Mouse (Mus musculus) thymus, postnatal 14 days (tissue): ENCODE results near the gene Maneal.

Experiments
- DNase-seq: peaks from one replicate; pipeline ENCODE4 v3.0.0; 2021

Maneal gene

GRCm38 (mm10) chr4:124847573-124847972, 14.4 kb downstream of the Maneal start:
- peak; percentile 83 for DNase-seq

DNA sequence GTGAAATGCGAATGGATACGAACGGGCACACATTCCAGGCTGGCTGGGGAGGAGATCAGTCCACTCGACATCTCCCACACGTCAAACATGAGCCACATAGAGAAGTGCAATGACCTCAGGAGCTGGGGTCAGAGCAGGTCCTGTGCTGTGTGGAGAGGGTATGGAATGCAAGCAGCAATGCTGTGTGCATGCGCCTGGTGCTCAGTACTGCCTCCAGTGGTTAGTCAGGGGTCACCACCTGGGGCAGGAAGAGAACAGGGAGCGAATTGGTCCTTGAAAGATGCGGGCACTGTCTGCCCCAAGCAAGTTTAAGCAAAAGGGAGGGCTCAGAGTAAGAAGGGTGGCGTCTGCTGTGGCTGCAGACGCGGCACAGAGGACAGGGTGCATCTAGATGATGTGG, 18.5 kb downstream of the Maneal start:
- peak; percentile 55 for DNase-seq

DNA sequence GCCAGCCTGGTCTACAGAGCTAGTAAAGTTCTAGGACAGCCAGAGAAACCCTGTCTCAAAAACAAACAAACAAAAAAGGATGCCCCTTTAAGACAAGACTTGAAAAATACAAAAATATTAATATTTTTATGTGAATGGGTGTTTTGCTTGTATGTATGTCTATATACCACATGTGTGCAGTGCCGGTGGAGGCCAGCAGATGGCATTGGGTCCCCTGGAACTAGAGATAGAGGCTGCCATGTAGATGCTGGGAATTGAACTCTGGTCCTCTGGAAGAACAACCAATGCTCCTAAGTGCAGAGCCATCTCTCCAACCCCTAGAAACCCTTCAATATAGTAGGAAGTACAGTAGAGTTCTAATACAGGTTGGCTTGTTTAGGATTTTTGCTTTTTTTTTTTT, 21.0 kb downstream of the Maneal start:
- DNase-seq: no peak

DNA sequence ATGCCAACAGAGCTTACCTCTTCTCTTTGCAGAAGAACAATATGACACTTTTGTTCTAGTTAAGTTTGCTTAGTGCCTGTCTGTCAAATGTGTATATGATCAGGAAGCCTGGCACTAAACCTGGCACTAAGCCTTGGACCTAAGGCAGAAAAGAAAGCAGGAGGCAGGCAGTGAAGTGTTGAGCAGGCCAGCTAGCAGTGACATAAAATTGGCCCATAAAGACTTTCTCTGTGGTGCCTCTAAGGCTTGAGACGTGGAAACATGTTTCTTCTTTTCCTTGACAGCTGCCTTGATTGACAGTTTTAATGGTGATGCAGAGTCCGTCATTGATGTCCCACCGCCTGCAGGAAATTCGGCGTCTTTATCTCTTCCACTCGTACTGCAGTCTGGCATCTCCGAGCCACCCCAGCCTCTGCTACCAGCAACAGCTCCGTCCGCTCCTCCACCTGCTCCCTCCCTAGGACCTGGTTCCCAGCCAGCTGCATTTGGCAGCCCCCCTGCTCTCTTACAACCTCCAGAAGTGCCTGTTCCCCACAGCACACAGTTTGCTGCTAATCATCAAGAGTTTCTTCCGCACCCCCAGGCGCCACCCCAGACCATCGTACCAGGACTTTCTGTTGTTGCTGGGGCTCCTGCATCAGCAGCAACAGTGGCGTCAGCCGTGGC, 23.8 kb downstream of the Maneal start:
- DNase-seq: no peak

GRCm38 (mm10) chr4:124832796-124833195, 29.2 kb downstream of the Maneal start:
- no peak for DNase-seq

DNA sequence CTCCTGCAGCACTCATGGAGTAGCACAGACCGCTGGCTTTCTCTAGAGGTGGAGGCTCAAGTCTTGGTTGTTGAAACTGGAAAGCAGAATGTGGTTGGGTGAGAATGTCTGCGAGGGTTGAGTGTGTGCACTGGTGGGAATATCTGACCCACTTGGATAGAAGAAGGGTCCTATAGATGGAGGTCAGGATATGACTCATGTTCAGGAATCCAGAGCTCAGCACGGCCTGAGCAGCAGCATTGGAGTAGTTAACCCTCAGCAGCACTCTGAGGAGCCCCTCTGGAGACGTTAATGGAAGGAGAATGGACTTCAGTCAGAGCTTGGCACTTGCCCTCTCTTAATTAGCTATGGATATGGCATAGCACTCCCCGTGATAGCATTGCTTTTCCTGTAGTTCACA, 32.3 kb downstream of the Maneal start:
- no peak for DNase-seq

DNA sequence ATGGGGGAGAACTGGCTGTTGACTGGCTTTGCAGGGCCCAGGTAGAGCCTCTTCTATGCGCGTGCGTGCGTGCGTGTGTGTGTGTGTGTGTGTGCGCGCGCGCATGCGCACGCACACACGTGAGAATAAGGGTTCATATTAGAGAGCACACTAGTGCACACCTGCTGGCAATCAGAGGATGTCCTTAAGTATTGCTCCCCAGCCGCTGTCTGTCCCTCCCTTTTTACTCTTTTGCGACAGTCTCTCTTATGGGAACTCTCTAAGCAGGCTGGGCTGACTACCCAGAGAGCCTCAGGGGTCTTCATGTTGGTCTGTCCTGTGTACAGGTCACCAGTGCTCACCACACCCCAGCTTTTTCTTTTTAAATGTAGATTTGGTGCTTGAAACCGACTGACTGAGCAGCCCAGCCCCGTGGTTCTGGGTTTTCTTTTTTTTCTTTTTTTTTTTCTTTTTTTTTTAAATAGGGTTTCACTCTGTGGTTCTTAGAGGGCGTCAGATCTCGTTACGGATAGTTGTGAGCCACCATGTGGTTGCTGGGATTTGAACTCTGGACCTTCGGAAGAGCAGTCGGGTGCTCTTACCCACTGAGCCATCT, 36.5 kb downstream of the Maneal start:
- no peak for DNase-seq

DNA sequence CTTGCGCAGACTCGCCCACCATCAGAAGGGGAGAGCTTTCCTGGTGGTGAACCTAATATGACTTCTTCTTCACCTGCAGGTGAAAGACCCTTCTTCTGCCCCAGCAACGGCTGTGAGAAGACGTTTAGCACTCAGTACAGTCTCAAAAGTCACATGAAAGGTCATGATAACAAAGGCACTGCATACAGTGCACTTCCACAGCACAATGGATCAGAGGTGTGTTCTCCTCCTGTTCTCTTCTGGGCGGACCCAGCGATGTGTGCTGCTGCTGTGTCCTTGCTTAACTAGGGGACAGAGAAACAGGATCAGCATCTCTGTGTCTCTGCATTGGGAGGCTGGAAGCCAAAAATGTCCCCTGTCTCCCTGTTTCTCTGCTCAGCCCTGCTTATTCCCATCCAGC, 37.0 kb downstream of the Maneal start:
- no peak for DNase-seq

DNA sequence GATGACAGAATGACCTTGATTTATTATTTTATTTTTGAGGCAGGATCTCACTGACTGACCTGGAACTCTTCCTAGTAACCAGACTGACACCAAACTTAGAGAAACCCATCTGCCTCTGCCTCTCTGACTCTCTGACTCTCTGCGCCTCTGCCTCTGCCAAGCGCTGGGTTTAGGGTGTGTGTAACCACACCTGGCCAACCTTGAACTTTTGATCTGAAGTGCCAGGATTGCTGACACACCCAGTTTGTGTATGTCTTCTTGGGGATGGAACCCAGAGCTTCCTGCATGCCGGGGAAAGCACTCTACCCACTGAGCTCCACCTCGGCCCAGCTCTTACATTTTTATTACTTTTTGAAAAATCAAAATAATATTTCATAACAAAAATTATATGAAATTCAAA, 43.1 kb downstream of the Maneal start:
- DNase-seq: no peak

DNA sequence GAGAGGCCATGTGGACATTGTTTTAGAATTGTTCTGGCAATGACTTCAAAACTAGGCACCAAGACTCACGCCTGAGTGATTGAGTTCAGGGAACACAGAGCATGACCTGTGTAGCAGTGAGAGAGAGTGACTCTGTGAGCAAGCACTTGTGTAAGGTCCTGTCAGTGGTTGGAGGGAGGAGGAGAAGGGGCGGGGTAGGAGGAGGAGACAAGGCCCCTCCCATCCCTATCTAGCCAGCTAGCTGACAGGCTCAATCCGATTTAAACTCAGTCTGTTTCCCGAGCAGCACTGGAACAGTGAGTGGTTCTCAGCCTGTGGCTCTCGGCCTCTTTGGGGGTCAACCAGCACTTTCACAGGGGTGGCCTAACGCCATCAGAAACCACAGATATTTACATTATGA, 44.2 kb downstream of the Maneal start:
- no peak for DNase-seq

GRCm38 (mm10) chr4:124815901-124816300, 46.1 kb downstream of the Maneal start:
- no peak for DNase-seq

GRCm38 (mm10) chr4:124811347-124811975, 50.5 kb downstream of the Maneal start:
- no peak for DNase-seq

GRCm38 (mm10) chr4:124810056-124810455, 51.9 kb downstream of the Maneal start:
- DNase-seq: no peak

DNA sequence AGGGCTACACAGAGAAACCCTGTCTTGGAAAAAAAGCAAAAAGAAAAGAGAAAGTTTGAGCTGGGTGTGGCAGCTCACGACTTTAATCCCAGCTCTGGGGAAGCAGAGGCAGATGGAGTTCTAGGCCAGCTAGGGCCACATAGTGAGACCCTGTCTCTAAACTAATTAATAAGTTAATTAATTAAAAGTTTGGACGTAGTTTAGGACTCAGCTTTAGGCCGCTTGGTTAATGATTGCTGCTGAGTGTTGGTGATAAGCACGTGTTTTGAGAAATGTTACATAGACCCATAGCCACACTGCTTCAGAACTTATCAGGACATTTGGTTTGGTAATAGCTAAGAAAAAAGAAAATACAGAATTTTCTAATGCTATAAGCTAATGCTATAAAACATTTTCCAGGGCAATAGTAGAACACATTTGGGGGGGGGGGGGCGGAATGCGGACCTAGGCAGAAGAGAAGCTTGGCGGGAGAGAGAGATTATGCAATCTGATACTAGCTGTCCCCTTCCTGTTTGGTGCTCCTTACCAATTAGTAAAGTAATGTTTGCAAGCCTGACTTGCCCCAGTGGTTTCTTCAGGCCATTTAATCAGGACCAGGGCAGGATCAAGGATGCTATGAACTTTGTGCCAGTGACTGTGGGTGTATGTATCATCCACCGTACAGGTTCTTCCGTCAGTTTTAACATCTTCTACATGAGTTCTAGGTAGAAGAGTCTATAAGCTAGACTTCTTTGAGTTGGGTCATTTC, 52.7 kb downstream of the Maneal start:
- DNase-seq: no peak

DNA sequence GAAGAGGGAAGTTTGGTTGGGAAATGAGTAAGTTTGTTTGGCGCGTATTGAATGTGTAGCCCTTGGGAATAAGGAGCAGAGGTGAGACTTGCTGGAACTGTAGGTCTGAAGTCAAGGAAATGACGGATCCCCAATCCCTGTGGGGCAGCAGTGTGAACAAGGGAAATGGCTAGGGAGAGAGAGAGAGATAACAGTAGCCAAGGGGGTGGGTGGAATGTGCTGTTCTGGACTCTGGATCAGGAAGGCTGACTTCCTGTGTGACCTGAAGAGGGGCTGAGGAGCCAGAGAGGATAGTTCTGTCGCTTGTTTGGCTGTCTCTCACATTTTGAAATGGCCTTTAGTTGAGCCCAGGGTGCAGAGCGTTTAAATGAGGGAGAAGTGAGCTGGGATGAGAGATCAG, 53.5 kb downstream of the Maneal start:
- no peak for DNase-seq
